Comparison of ENCODE assay signal across 12 mouse cellular contexts in the genomic region with DNA sequence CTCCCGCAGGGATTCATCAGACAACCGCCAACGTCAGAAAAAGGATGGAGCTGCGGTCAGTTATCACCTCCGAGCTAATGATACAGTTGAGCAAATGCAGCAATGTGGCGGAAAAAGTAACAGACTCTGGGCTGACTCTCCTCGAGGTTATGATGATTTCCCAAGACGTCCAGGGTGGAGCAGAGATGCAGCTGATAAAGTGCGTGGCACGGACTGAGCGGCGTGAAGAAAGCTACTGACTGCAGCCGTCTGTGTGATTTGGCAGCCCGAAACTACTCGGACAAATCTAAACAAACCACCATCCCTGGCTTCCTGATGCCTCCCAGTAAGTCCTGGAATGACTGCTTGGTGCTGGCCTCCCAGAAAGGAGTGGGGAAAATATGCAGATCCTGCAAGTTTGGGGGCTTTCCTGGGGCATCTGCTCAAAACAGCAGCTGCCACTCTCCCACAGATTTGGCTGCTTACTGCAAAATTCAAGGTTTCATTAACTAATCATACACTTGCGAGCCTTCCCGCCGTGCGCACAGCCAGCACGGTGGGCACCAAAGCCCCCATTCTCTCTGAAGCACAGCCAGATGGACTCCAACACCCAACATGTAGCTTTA.
DNase-seq lines count a peak whose midpoint lies in the region; ATAC-seq and TF ChIP-seq lines count a peak whose summit lies in the region.
"Had no signal": no experiment of that assay in that cellular context is flagged by ENCODE, and none has a peak within 500 bp of the region (broad histone marks: within the 10 kb centered on the region; RNA-seq: fewer than 3 reads in every experiment).

No protein-coding gene starts in this region.

- peaks cover 20% of the 10 kb centered on the region for H3K4me1 ChIP-seq in heart, embryonic 12.5 days (replicated peaks)
- H3K4me1 ChIP-seq in lung, embryonic 15.5 days: peaks cover 17% of the 10 kb centered on the region
- H3K4me1 ChIP-seq in lung, adult 2 months (ENCODE audit: control insufficient read depth, insufficient read depth, low read length): no peaks in the 10 kb centered on the region
- H3K4me1 ChIP-seq in embryonic facial prominence, embryonic 14.5 days (ENCODE audit: control insufficient read depth, insufficient read depth, low read length): peaks cover 22% of the 10 kb centered on the region
- H3K4me1 ChIP-seq in forebrain, embryonic 16.5 days (replicated peaks; ENCODE audit: control insufficient read depth, insufficient read depth, low read length): peaks cover 2% of the 10 kb centered on the region; the same call in 1 of the 2 replicates

- intact Hi-C loops in heart, postnatal 36 days (cut with DNase I): no loop called here

- H3K4me3 ChIP-seq in heart, embryonic 12.5 days: no peak overlapping the region
- no peak overlapping the region for H3K4me3 ChIP-seq in lung, embryonic 15.5 days
- no peak overlapping the region for H3K4me3 ChIP-seq in lung, adult 2 months (replicated peaks; ENCODE audit: extremely low read depth, low read depth, low read length)
- H3K4me3 ChIP-seq in embryonic facial prominence, embryonic 14.5 days (ENCODE audit: low read depth, low read length): no peak overlapping the region
- H3K4me3 ChIP-seq in myocyte: no peak overlapping the region
- no peak overlapping the region for H3K4me3 ChIP-seq in forebrain, embryonic 16.5 days (replicated peaks; ENCODE audit: low read length)

- no peak for ATAC-seq in heart, embryonic 12.5 days (ENCODE audit: insufficient number of reproducible peaks, low FRiP score)
- no peak for ATAC-seq in lung, embryonic 15.5 days (ENCODE audit: borderline replicate concordance, extremely low read depth, low FRiP score, low TSS enrichment)
- 0 out of 2 replicates have a peak, but pooled peaks have one; percentile 41 for ATAC-seq in embryonic facial prominence, embryonic 14.5 days (ENCODE audit: low read depth)
- no peak for ATAC-seq in forebrain, embryonic 16.5 days

- no peak for TF ChIP-seq CTCF in lung, adult 2 months (IDR thresholded peaks at IDR 0.05; ENCODE audit: insufficient read depth, low read length)

- 46% methylated on average over 20 of the region's 20 CpGs for WGBS in heart, embryonic 12.5 days
- 44% methylated on average over 20 of the region's 20 CpGs for WGBS in lung, embryonic 15.5 days
- WGBS in lung, adult 2 months: 51% methylated on average over 20 of the region's 20 CpGs
- 53% methylated on average over 20 of the region's 20 CpGs for WGBS in embryonic facial prominence, embryonic 14.5 days
- WGBS in forebrain, embryonic 16.5 days: 66% methylated on average over 20 of the region's 20 CpGs

- H3K79me2 ChIP-seq in myocyte (ENCODE audit: control insufficient read depth, insufficient read depth): no peaks in the 10 kb centered on the region

- no peak overlapping the region for H3K27ac ChIP-seq in heart, embryonic 12.5 days (ENCODE audit: poor library complexity, severe bottlenecking)
- 0 out of 2 replicates have a peak overlapping the region, but pooled peaks have one; percentile 15 for H3K27ac ChIP-seq in lung, embryonic 15.5 days
- peak overlapping the region; percentile 28 for H3K27ac ChIP-seq in embryonic facial prominence, embryonic 14.5 days (replicated peaks; ENCODE audit: low read depth, low read length)
- no peak overlapping the region for H3K27ac ChIP-seq in forebrain, embryonic 16.5 days (ENCODE audit: low read length)
- H3K27ac ChIP-seq: liver, embryonic 14.5 days had no signal

- H3K4me2 ChIP-seq in heart, embryonic 12.5 days: peak overlapping the region; percentile 27
- peak overlapping the region; percentile 25; the same call in 1 of the 2 replicates for H3K4me2 ChIP-seq in lung, embryonic 15.5 days
- peak overlapping the region; percentile 24 for H3K4me2 ChIP-seq in embryonic facial prominence, embryonic 14.5 days (ENCODE audit: low read depth, low read length)
- peak overlapping the region; percentile 42 for H3K4me2 ChIP-seq in myocyte (ENCODE audit: low read depth)
- H3K4me2 ChIP-seq in forebrain, embryonic 16.5 days (ENCODE audit: low read length): no peak overlapping the region

- no peaks in the 10 kb centered on the region for H3K9me3 ChIP-seq in heart, embryonic 12.5 days (replicated peaks)
- no peaks in the 10 kb centered on the region for H3K9me3 ChIP-seq in lung, embryonic 15.5 days
- H3K9me3 ChIP-seq in embryonic facial prominence, embryonic 14.5 days (ENCODE audit: control insufficient read depth, low read length): no peaks in the 10 kb centered on the region
- no peaks in the 10 kb centered on the region for H3K9me3 ChIP-seq in forebrain, embryonic 16.5 days (ENCODE audit: control insufficient read depth, low read length)

- DNase-seq in heart, postnatal 36 days: no peak
- DNase-seq in lung, adult 2 months: no peak
- peak; percentile 55 for DNase-seq in embryonic facial prominence, embryonic 14.5 days (ENCODE audit: low spot score)
- DNase-seq in right cerebral cortex, postnatal 36 days (ENCODE audit: low spot score in 2 of 2): no peak
- DNase-seq: cerebellum, adult 2 months; heart, postnatal 4 days; spleen, adult 18-20 months had no signal

- H3K27me3 ChIP-seq in heart, embryonic 12.5 days (replicated peaks): no peaks in the 10 kb centered on the region
- no peaks in the 10 kb centered on the region for H3K27me3 ChIP-seq in lung, embryonic 15.5 days
- no peaks in the 10 kb centered on the region for H3K27me3 ChIP-seq in embryonic facial prominence, embryonic 14.5 days (replicated peaks; ENCODE audit: control insufficient read depth, insufficient read depth, low read length)
- H3K27me3 ChIP-seq in myocyte (ENCODE audit: control insufficient read depth, insufficient read depth, insufficient read length): no peaks in the 10 kb centered on the region
- no peaks in the 10 kb centered on the region for H3K27me3 ChIP-seq in forebrain, embryonic 16.5 days (replicated peaks; ENCODE audit: control insufficient read depth, insufficient read depth, low read length)

- H3K36me3 ChIP-seq in heart, embryonic 12.5 days: no peaks in the 10 kb centered on the region
- H3K36me3 ChIP-seq in lung, embryonic 15.5 days: no peaks in the 10 kb centered on the region
- no peaks in the 10 kb centered on the region for H3K36me3 ChIP-seq in embryonic facial prominence, embryonic 14.5 days (ENCODE audit: control insufficient read depth, insufficient read depth, low read length)
- H3K36me3 ChIP-seq in myocyte (ENCODE audit: control insufficient read depth, insufficient read depth): no peaks in the 10 kb centered on the region
- H3K36me3 ChIP-seq in forebrain, embryonic 16.5 days (ENCODE audit: control insufficient read depth, insufficient read depth): no peaks in the 10 kb centered on the region

- no peak overlapping the region for H3K9ac ChIP-seq in heart, embryonic 12.5 days
- H3K9ac ChIP-seq in lung, embryonic 15.5 days: no peak overlapping the region
- H3K9ac ChIP-seq in embryonic facial prominence, embryonic 14.5 days (ENCODE audit: low read depth, low read length): 0 out of 2 replicates have a peak overlapping the region, but pooled peaks have one; percentile 14
- no peak overlapping the region for H3K9ac ChIP-seq in forebrain, embryonic 16.5 days (replicated peaks; ENCODE audit: low read depth, low read length)
- H3K9ac ChIP-seq: liver, embryonic 14.5 days had no signal

- TF ChIP-seq POLR2A in lung, adult 2 months (IDR thresholded peaks at IDR 0.05; ENCODE audit: borderline replicate concordance, extremely low read depth, low read depth, low read length): no peak
- no peak for TF ChIP-seq POLR2A in myocyte (IDR thresholded peaks at IDR 0.05; ENCODE audit: insufficient read length, low read depth)

- H3ac ChIP-seq in myocyte (ENCODE audit: control insufficient read depth, insufficient read length): no peak overlapping the region

TF ChIP-seq in myocyte, 11 proteins besides CTCF, POLR2A, EP300 and RAD21:
- TF ChIP-seq MAX (IDR thresholded peaks at IDR 0.05; ENCODE audit: low read depth): no peak
- TF ChIP-seq MYOD1 (IDR thresholded peaks at IDR 0.05; ENCODE audit: control insufficient read depth in 1 of 3, insufficient read length in 2 of 3, low read depth in 2 of 3): no peak
- no peak for TF ChIP-seq CEBPB (IDR thresholded peaks at IDR 0.05; ENCODE audit: insufficient read depth, poor library complexity, severe bottlenecking)
- TF ChIP-seq USF1 (IDR thresholded peaks at IDR 0.05; ENCODE audit: low read depth): no peak
- no peak for TF ChIP-seq E2F4 (IDR thresholded peaks at IDR 0.05; ENCODE audit: insufficient read depth)
- TF ChIP-seq SRF (IDR thresholded peaks at IDR 0.05; ENCODE audit: control insufficient read depth, insufficient read length, low read depth): no peak
- no peak for TF ChIP-seq REST (IDR thresholded peaks at IDR 0.05; ENCODE audit: insufficient read depth, insufficient read length)
- TF ChIP-seq TCF3 (IDR thresholded peaks at IDR 0.05; ENCODE audit: insufficient read length, low read depth): no peak
- no peak for TF ChIP-seq TCF12 (IDR thresholded peaks at IDR 0.05; ENCODE audit: insufficient read depth, poor library complexity, severe bottlenecking)
- no peak for TF ChIP-seq MYOG (IDR thresholded peaks at IDR 0.05; ENCODE audit: control insufficient read depth in 1 of 3, insufficient read depth in 1 of 3, insufficient read length in 2 of 3, low read depth in 2 of 3)
- no peak for TF ChIP-seq POLR2AphosphoS2 (IDR thresholded peaks at IDR 0.05; ENCODE audit: insufficient read length, low read depth)

Comparison
In these comparisons a context has a peak if more than half of its experiments do, and no peak if none do; other contexts are left out.
1. H3K27ac ChIP-seq: peak in lung, embryonic 15.5 days (single experiment) and embryonic facial prominence, embryonic 14.5 days (single experiment); none in heart, embryonic 12.5 days (single experiment) and forebrain, embryonic 16.5 days (single experiment).